8 mouse cellular contexts compared by ENCODE assay signal in the genomic region with DNA sequence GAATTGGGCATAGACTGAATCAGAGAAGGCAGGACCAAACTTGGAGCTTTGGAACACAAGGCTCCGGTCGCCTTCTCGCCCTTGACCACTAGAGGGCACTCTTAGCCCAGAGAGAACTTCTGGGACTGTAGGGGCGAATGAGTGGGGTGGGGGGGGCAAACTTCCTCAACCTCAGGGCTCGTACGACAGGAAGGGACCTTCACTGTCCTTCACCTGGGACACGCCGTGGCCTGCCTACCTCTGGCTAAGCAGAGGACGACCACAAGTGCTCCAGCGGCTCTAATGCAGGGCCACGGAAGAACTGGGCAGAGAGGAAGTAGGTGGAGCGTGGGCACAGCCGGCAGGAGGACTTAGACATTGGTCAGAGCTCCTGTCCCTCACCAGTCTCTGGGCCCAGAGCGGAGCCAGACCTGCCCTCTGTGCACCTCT. TPM values are rescaled to one million over a fixed set of nuclear protein-coding genes. Genes with fewer than 3 reads are reported as not detected.
A peak's percentile ranks its signal among the peaks of the same experiment; 100 is the strongest.
DNase-seq lines count a peak whose midpoint lies in the region; ATAC-seq and TF ChIP-seq lines count a peak whose summit lies in the region.

No protein-coding gene starts in this region.

- no peaks in the 10 kb centered on the region for H3K9me3 ChIP-seq in E14TG2a.4 (ENCODE audit: low read length)
- H3K9me3 ChIP-seq in forebrain, embryonic 13.5 days (replicated peaks): no peaks in the 10 kb centered on the region
- H3K9me3 ChIP-seq in neural tube, embryonic 15.5 days (replicated peaks): no peaks in the 10 kb centered on the region

- H3K27me3 ChIP-seq in E14TG2a.4 (ENCODE audit: insufficient read depth, low read length): peaks cover 12% of the 10 kb centered on the region
- 0 out of 2 replicates have a peak, but pooled peaks cover 3% of the 10 kb centered on the region for H3K27me3 ChIP-seq in forebrain, embryonic 13.5 days
- no peaks in the 10 kb centered on the region for H3K27me3 ChIP-seq in neural tube, embryonic 15.5 days (replicated peaks)

- peaks cover 23% of the 10 kb centered on the region for H3K4me1 ChIP-seq in E14TG2a.4 (replicated peaks; ENCODE audit: low read depth, low read length)
- peaks cover 9% of the 10 kb centered on the region for H3K4me1 ChIP-seq in forebrain, embryonic 13.5 days
- peaks cover 5% of the 10 kb centered on the region; the same call in 1 of the 2 replicates for H3K4me1 ChIP-seq in lung, adult 2 months (ENCODE audit: control insufficient read depth, insufficient read depth, low read length)
- peaks cover 18% of the 10 kb centered on the region for H3K4me1 ChIP-seq in neural tube, embryonic 15.5 days

- TF ChIP-seq POLR2A in lung, adult 2 months (IDR thresholded peaks at IDR 0.05; ENCODE audit: borderline replicate concordance, extremely low read depth, low read depth, low read length): peak; percentile 73; the same call in 1 of the 2 replicates

- H3K36me3 ChIP-seq in E14TG2a.4 (ENCODE audit: insufficient read depth, low read length): no peaks in the 10 kb centered on the region
- H3K36me3 ChIP-seq in forebrain, embryonic 13.5 days (ENCODE audit: poor library complexity, severe bottlenecking): peaks cover 6% of the 10 kb centered on the region; the same call in 1 of the 2 replicates
- H3K36me3 ChIP-seq in neural tube, embryonic 15.5 days: 0 out of 2 replicates have a peak, but pooled peaks cover 8% of the 10 kb centered on the region

- peak; percentile 89 for ATAC-seq in forebrain, embryonic 13.5 days
- ATAC-seq in neural tube, embryonic 15.5 days (ENCODE audit: low FRiP score): peak; percentile 73

- H3K4me3 ChIP-seq in E14TG2a.4 (replicated peaks; ENCODE audit: low read length): peak overlapping the region; percentile 74
- peak overlapping the region; percentile 49 for H3K4me3 ChIP-seq in forebrain, embryonic 13.5 days
- H3K4me3 ChIP-seq in lung, adult 2 months (replicated peaks; ENCODE audit: extremely low read depth, low read depth, low read length): peak overlapping the region; percentile 100
- peak overlapping the region; percentile 47 for H3K4me3 ChIP-seq in neural tube, embryonic 15.5 days (replicated peaks)

- WGBS in forebrain, embryonic 13.5 days: under 1% methylated on average over 14 of the region's 14 CpGs
- 0% methylated on average over 14 of the region's 14 CpGs for WGBS in large intestine, adult 2 months
- WGBS in lung, adult 2 months: 1% methylated on average over 14 of the region's 14 CpGs
- WGBS in neural tube, embryonic 15.5 days: 2% methylated on average over 14 of the region's 14 CpGs

- peak overlapping the region; percentile 63 for H3K4me2 ChIP-seq in forebrain, embryonic 13.5 days
- H3K4me2 ChIP-seq in neural tube, embryonic 15.5 days: peak overlapping the region; percentile 51

- DNase-seq in c-Kit-positive CD71-positive TER-119-positive erythroid progenitor cells, embryonic 14.5 days (ENCODE audit: low spot score): peak; percentile 78
- peak; percentile 90 to 93 for DNase-seq in heart, postnatal 10 days
- peak; percentile 76 for DNase-seq in large intestine, adult 2 months (ENCODE audit: low read depth, low spot score)
- DNase-seq in lung, adult 2 months: peak; percentile 89
- peak; percentile 73 for DNase-seq in testis, postnatal 14 days (ENCODE audit: low spot score)

- no peak overlapping the region for H3K27ac ChIP-seq in forebrain, embryonic 13.5 days
- no peak overlapping the region for H3K27ac ChIP-seq in neural tube, embryonic 15.5 days (replicated peaks)

- intact Hi-C loops in heart, postnatal 10 days (cut with DNase I): loop anchor here (2.0 to 5.0 kb wide), 2 partner anchors 252 to 505 kb away; no protein-coding TSS in a partner anchor

- peak overlapping the region; percentile 62 for H3K9ac ChIP-seq in forebrain, embryonic 13.5 days
- H3K9ac ChIP-seq in neural tube, embryonic 15.5 days (replicated peaks): peak overlapping the region; percentile 44

- TF ChIP-seq CTCF in E14TG2a.4 (conservative IDR thresholded peaks at IDR 0.05; ENCODE audit: low read length): peak; percentile 84
- TF ChIP-seq CTCF in lung, adult 2 months (IDR thresholded peaks at IDR 0.05; ENCODE audit: insufficient read depth, low read length): peak; percentile 86

RNA-seq across cellular contexts. Expression of a gene that starts 5.5 kb away (rescaled TPM):
- polyA plus RNA-seq in forebrain, embryonic 13.5 days (2015; fragmentation: Nextera tagmentation; extraction: Ambion mirVana): 66.3 and 69.3 TPM in 2 replicates
- total RNA-seq in heart, postnatal 10 days (2021): 100 to 1,000 TPM; 107 to 116 TPM
- polyA plus RNA-seq in large intestine, adult 2 months (2012; rRNA removed): 40.5 and 48.2 TPM in 2 replicates
- 164 and 224 TPM in 2 replicates for polyA plus RNA-seq in lung, adult 2 months (2012; rRNA removed)
- 125 and 158 TPM in 2 replicates for polyA plus RNA-seq in neural tube, embryonic 15.5 days (2015; fragmentation: Nextera tagmentation; extraction: Ambion mirVana)

RNA-seq across cellular contexts. Expression of a gene that starts 13.2 kb away (rescaled TPM):
- 41.3 and 43.9 TPM in 2 replicates for polyA plus RNA-seq in forebrain, embryonic 13.5 days (2015; fragmentation: Nextera tagmentation; extraction: Ambion mirVana)
- total RNA-seq in heart, postnatal 10 days (2021): 1 to 10 TPM; 4.4 to 7.0 TPM
- polyA plus RNA-seq in large intestine, adult 2 months (2012; rRNA removed): 3.3 and 3.8 TPM in 2 replicates
- 8.0 and 8.4 TPM in 2 replicates for polyA plus RNA-seq in lung, adult 2 months (2012; rRNA removed)
- polyA plus RNA-seq in neural tube, embryonic 15.5 days (2015; fragmentation: Nextera tagmentation; extraction: Ambion mirVana): 29.8 and 30.6 TPM in 2 replicates

Comparison
In these comparisons a context has a peak if more than half of its experiments do, and no peak if none do; other contexts are left out.
1. H3K4me3 ChIP-seq: peak in every context shown above with its lines; median percentile 100 in lung, adult 2 months; 74 in E14TG2a.4; 49 in forebrain, embryonic 13.5 days; 47 in neural tube, embryonic 15.5 days.